Mouse (Mus musculus): ENCODE measurements around the gene N4bp1.

DNA sequence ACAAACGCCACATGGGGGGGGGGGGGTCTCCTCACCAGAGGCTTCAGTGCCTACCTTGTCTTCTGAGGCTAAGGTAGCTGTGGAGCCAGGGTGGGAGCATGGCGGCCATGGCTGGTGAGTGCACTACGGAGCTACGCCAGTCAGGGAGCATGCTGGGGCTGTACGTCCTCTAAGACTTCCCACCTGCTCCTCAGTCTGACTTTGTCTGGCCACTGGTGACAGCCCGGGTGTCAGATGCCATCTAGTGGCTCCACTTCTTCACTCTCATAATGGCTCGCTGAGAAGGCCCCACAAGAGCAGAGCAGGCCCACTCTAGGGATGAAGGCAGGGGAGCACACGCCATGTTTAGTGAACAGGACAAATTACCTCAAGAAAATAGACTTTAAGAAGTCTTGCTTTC, 41.2 kb downstream of the N4bp1 start:
- TF ChIP-seq NELFE (IDR thresholded peaks at IDR 0.05; ENCODE audit: low read depth, low read length): no peak
- peak in 1 of 2 experiments; percentile 68; a peak in 2 of 4 replicates for TF ChIP-seq CTCF (conservative IDR thresholded peaks at IDR 0.05 in 1 of 2, IDR thresholded peaks at IDR 0.05 in 1 of 2; ENCODE audit: low read depth in 2 of 2, low read length in 2 of 2)
- TF ChIP-seq HCFC1 (IDR thresholded peaks at IDR 0.05; ENCODE audit: low read depth, low read length): no peak
- TF ChIP-seq ZC3H11A (IDR thresholded peaks at IDR 0.05; ENCODE audit: low read depth, low read length): 0 out of 2 replicates have a peak, but pooled peaks have one; percentile 5
- TF ChIP-seq MAX (IDR thresholded peaks at IDR 0.05; ENCODE audit: low read length): no peak
- TF ChIP-seq USF2 (conservative IDR thresholded peaks at IDR 0.05; ENCODE audit: low read depth, low read length): no peak

Data from CH12.LX (cell line).